Mouse (Mus musculus) heart, embryonic 10.5 days (tissue): Measurements from ENCODE around the gene Ddx6. TPM values are rescaled to one million over a fixed set of nuclear protein-coding genes. Genes with fewer than 3 reads are reported as not detected.

Experiments used
- DNase-seq: peaks from one replicate; pipeline ENCODE4 v3.0.0-alpha.2; 2017; ENCODE audit warnings: low spot score
- H3K27ac ChIP-seq: fragments of 300-500 bp; sonication (generic); 2 replicates; pipeline ENCODE4 v1.5.1; 2016; ENCODE audit warnings: mild to moderate bottlenecking
- H3K27me3 ChIP-seq: fragments of 300-500 bp; sonication (generic); 2 replicates; pipeline ENCODE4 v1.6.1; 2016; ENCODE audit warnings: mild to moderate bottlenecking; ENCODE audit not compliant: poor library complexity, insufficient read depth, severe bottlenecking
- H3K36me3 ChIP-seq: fragments of 300-500 bp; sonication (generic); 2 replicates; pipeline ENCODE4 v1.6.1; 2016; ENCODE audit warnings: mild to moderate bottlenecking, moderate library complexity
- H3K4me1 ChIP-seq: fragments of 300-500 bp; sonication (generic); 2 replicates; pipeline ENCODE4 v1.6.1; 2016; ENCODE audit warnings: mild to moderate bottlenecking
- H3K4me3 ChIP-seq: fragments of 300-500 bp; sonication (generic); 2 replicates; pipeline ENCODE4 v1.5.1; 2016; ENCODE audit warnings: mild to moderate bottlenecking, moderate library complexity
- H3K9me3 ChIP-seq: fragments of 300-500 bp; sonication (generic); 2 replicates; pipeline ENCODE4 v1.6.1; 2016; ENCODE audit warnings: mild to moderate bottlenecking, moderate library complexity
- WGBS: fragments of 180-500 bp; shearing (Covaris S2); methylation state at CpG from one replicate; pipeline ENCODE4 v1.1.7; 2016; 5-methylcytosine and 5-hydroxymethylcytosine counted together
- polyA plus RNA-seq: library from polyadenylated mRNA; unstranded; fragments of >200 nt; fragmentation: Nextera tagmentation; extraction: Ambion mirVana; gene quantifications from 2 replicates; pipeline ENCODE4 v1.2.1, GENCODE M21; 2016

Gene Ddx6
- polyA plus RNA-seq, 1 experiment from 2014 or later, result 12.7 TPM

DNA sequence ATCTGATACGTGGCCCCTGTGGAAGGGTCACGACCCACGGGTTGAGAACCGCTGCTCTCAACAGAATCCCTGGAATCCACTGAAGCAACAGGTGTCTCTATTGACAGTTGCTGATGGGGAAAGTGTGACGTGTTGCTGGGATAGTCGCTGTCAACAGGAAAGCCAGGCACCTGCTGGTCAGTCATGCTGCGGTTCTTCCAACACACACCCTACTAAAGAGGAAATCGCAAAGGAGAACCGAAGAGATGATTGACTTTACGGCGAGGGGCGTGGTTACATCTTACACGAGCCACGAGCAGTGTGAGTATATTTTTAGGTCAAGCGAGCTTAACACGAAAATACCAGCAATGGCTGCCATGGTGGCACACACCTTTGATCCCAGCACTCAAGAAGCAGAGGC, 22.3 kb upstream of the Ddx6 start:
- H3K4me3 ChIP-seq, result no peak overlapping the region
- H3K9me3 ChIP-seq, result no peaks in the 10 kb centered on the region
- DNase-seq, result no peak
- H3K36me3 ChIP-seq, result no peaks in the 10 kb centered on the region
- H3K4me1 ChIP-seq, result peaks cover 16% of the 10 kb centered on the region
- no peaks in the 10 kb centered on the region for H3K27me3 ChIP-seq
- WGBS, result 82% methylated on average over 16 of the region's 16 CpGs
- no peak overlapping the region for H3K27ac ChIP-seq

DNA sequence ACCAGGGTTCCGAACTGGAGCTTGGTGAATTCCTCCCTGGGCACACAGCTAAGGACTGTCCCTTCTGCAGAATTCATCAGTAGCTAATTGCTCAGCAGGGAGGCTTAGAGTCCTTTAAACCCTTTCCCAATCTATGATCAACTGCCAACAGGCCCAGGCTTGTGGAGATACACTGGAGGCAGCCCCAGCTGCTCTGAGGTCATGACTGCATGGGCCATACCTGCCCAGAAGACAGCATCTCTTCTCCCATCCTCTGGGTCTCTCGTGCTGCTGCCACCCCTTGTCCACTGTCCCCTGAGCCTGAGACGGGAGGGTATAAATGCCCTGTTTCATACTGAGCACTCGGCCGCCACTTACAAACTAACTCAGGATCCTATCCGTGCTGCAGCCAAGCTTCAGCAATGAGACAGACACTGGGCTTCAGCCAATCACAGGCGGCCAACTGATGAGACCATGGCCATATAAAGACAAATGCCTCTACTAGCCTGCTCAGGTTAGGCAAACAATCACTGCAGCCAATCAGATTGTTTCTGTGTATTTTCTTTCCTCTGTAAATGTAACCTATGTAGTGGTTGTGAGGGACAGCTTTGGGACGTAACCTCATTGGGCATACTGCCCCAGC, 17.9 kb upstream of the Ddx6 start:
- H3K9me3 ChIP-seq, result no peaks in the 10 kb centered on the region
- H3K27ac ChIP-seq, result no peak overlapping the region
- H3K36me3 ChIP-seq, result no peaks in the 10 kb centered on the region
- H3K4me1 ChIP-seq, result 0 out of 2 replicates have a peak, but pooled peaks cover 4% of the 10 kb centered on the region
- no peaks in the 10 kb centered on the region for H3K27me3 ChIP-seq
- H3K4me3 ChIP-seq, result no peak overlapping the region
- 69% methylated on average over 8 of the region's 8 CpGs for WGBS
- no peak for DNase-seq

DNA sequence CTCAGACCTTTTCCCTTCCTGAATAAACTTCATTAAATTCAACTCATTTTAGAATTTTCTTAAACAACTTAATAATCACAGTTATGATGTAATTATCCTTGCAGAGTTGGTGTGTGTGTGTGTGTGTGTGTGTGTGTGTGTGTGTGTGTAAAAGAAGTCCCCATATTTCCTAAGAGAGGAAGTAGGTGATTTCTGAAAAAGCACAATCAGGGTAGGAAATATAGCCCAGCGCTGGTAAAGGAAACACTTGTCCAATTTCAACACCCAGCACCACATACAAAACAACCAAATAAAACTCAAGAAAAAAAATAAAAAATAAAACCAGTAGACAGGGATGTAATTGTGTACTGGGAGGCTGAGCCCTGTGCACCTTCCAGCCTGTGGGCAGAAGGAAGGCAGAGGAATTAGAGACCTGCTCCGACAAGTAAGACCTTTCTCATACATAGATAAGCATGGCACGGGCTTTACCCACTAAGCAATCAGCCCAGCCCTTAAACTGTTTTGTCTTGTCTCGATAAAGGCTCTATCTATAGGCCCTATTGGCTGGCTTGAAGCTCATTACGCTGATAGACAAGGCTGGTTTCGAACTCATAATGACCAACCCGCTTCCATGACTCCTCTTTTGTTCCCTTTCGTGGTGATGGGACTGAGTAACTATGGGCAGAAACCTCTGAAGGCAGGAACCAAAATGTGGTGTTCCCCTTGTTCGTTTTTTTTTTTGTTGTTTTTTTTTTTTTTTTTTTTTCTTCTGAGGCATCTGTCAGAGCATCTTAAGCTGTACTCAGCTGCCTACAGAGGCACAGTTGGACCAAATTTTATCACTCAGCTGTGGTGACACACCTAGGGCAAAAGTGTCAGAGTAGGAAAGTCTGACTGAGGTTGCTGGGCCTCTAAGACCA, 17.2 kb upstream of the Ddx6 start:
- WGBS, result 79% methylated on average over 9 of the region's 9 CpGs
- Histone ChIP-seq H3K27ac (no peak overlapping the region), H3K4me3 (no peak overlapping the region), H3K9me3 (no peaks in the 10 kb centered on the region), H3K27me3 (no peaks in the 10 kb centered on the region), H3K36me3 (no peaks in the 10 kb centered on the region), H3K4me1 (0 out of 2 replicates have a peak, but pooled peaks cover 4% of the 10 kb centered on the region)
- no peak for DNase-seq

DNA sequence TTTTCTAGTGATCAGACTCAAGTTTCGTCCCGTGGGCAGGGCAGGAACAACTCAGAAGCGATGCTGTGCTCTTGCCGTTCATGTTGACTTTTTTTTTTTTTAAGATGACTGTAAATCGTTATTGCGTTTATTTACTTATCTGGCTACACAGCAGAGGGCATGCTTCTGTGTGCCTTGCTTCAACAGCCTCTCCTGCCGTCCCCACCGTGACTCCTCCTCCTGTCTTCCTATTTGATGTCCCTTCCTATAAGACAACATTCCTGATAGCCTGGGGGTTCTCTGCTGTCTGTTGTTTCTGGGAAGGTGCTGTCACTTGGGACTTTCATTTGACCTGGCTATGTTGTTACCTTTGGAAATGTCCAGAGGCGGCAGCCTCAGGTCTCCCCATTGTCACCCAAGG, 16.1 kb upstream of the Ddx6 start:
- 0 out of 2 replicates have a peak, but pooled peaks cover 4% of the 10 kb centered on the region for H3K4me1 ChIP-seq
- 48% methylated on average over 9 of the region's 9 CpGs for WGBS
- no peaks in the 10 kb centered on the region for H3K9me3 ChIP-seq
- H3K36me3 ChIP-seq, result no peaks in the 10 kb centered on the region
- H3K27ac ChIP-seq, result no peak overlapping the region
- H3K27me3 ChIP-seq, result no peaks in the 10 kb centered on the region
- no peak overlapping the region for H3K4me3 ChIP-seq
- no peak for DNase-seq

DNA sequence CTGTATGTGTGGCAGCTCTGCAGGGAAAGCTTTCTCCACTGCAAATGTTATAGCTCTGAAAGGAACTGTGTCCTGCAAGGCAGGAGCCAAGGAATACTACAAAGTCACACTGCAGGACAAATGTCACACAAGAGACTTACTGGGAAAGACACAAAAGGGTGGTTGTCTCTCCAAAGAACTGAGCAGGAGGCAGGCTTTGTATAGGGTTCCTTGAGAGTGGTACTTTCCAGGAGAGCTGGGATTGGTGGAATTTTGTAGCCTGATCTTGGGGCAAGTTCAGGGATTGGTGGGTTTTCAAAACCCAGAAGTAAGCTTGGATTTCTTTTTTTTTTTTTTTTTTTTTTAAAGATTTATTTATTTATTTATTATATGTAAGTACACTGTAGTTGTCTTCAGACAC, 15.6 kb upstream of the Ddx6 start:
- H3K4me1 ChIP-seq, result 0 out of 2 replicates have a peak, but pooled peaks cover 4% of the 10 kb centered on the region
- no peak for DNase-seq
- no peaks in the 10 kb centered on the region for H3K9me3 ChIP-seq
- H3K4me3 ChIP-seq, result no peak overlapping the region
- no peaks in the 10 kb centered on the region for H3K36me3 ChIP-seq
- H3K27ac ChIP-seq, result no peak overlapping the region
- H3K27me3 ChIP-seq, result no peaks in the 10 kb centered on the region

DNA sequence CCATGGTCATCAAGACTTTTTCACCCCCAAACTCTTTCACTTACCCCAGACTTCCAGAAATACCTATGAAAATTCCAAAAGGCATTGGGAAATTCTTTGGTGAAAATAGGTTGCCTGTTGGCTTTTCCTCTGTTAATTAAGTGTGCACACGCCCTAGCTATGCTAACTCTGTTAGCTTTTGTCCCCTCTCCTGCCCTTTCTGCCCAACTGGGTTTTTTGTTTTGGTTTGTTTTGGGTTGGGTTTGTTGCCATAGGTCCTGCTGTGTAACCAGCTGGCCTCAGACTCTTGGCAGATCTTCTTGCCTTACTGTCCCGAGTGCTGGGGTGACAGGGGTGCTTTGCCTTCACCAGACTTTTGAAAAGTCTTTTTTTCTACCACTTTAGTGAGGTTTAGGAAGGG, 13.7 kb upstream of the Ddx6 start:
- H3K36me3 ChIP-seq, result no peaks in the 10 kb centered on the region
- H3K9me3 ChIP-seq, result no peaks in the 10 kb centered on the region
- WGBS, result 28% methylated on average over 2 of the region's 2 CpGs
- DNase-seq, result no peak
- no peak overlapping the region for H3K27ac ChIP-seq
- no peaks in the 10 kb centered on the region for H3K27me3 ChIP-seq
- H3K4me1 ChIP-seq, result 0 out of 2 replicates have a peak, but pooled peaks cover 4% of the 10 kb centered on the region
- no peak overlapping the region for H3K4me3 ChIP-seq

DNA sequence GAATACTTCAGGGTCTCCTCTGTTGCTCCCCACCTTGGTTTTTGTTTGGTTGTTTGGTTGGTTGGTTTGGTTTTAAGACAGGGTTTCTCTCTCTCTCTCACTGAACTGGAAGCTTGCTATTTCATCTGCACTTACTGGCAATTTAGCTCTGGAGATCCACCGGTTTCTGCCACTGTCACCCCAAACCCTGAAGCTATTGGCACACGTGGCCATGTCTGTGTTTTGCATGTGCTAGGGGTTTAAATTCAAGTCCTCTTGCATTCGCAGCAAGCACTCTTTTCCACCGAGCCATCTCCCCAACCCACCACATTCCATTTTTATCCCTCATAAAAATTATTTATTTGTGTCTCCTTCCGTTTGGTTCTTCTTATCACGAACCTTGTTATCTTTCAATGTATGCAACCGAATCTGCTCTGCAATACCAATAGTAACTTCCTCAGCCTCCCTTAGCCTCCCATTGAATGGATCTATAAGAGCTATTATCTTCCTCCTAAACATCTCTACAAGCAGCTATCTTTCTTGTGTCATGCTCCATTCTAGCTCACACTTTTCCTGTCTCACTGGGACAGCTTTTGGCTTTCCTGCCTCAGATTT, 13.0 kb upstream of the Ddx6 start:
- WGBS, result 67% methylated on average over 7 of the region's 7 CpGs
- no peak for DNase-seq
- H3K27ac ChIP-seq, result no peak overlapping the region
- no peaks in the 10 kb centered on the region for H3K36me3 ChIP-seq
- H3K4me3 ChIP-seq, result no peak overlapping the region
- 0 out of 2 replicates have a peak, but pooled peaks cover under 1% of the 10 kb centered on the region for H3K4me1 ChIP-seq
- no peaks in the 10 kb centered on the region for H3K9me3 ChIP-seq
- H3K27me3 ChIP-seq, result no peaks in the 10 kb centered on the region

DNA sequence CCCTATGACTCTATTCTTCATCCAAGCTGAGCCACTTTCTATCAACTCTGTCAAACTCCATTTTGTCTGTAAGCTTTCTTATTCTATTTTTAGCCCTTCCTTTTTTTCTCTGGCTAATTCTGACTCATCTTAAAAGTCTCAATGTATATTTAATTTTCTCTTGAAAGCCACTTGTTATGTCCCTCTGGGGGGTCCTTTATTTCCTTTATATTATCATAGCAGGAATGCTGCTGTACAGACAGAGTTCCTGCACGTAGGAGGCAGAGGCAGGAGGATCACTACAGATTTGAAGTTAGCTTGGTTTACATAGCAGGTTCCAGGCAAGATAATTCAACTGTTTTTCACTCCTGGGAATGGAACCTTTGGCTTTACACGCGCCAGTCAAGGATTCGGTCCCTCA, 11.5 kb upstream of the Ddx6 start:
- no peaks in the 10 kb centered on the region for H3K27me3 ChIP-seq
- no peak for DNase-seq
- 0 out of 2 replicates have a peak, but pooled peaks cover 5% of the 10 kb centered on the region for H3K4me1 ChIP-seq
- no peak overlapping the region for H3K4me3 ChIP-seq
- H3K27ac ChIP-seq, result no peak overlapping the region
- no peaks in the 10 kb centered on the region for H3K9me3 ChIP-seq
- no peaks in the 10 kb centered on the region for H3K36me3 ChIP-seq
- WGBS, result 89% methylated on average over 4 of the region's 4 CpGs

DNA sequence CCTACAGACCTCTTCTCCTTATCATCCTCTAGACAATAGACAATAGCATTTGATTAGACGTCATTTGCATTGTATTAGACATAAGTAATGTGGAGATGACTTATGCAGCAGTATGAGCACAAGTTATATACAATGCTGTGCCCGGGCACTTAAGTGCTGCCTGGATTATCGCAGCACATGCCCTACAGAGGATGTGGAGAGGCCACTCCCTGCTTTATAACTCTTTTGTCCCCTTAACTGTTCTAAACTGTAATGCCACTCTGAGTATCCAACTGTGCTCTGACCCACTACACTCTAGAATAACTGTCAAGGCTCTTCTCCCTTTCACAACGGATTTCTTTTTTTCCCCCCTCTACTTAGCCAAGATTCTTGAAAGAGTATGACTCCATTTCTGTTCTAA, 10.8 kb upstream of the Ddx6 start:
- Histone ChIP-seq H3K4me1 (peaks cover 7% of the 10 kb centered on the region), H3K9me3 (no peaks in the 10 kb centered on the region), H3K27me3 (no peaks in the 10 kb centered on the region), H3K36me3 (no peaks in the 10 kb centered on the region), H3K4me3 (no peak overlapping the region), H3K27ac (no peak overlapping the region)
- no peak for DNase-seq
- 85% methylated on average over 4 of the region's 4 CpGs for WGBS

DNA sequence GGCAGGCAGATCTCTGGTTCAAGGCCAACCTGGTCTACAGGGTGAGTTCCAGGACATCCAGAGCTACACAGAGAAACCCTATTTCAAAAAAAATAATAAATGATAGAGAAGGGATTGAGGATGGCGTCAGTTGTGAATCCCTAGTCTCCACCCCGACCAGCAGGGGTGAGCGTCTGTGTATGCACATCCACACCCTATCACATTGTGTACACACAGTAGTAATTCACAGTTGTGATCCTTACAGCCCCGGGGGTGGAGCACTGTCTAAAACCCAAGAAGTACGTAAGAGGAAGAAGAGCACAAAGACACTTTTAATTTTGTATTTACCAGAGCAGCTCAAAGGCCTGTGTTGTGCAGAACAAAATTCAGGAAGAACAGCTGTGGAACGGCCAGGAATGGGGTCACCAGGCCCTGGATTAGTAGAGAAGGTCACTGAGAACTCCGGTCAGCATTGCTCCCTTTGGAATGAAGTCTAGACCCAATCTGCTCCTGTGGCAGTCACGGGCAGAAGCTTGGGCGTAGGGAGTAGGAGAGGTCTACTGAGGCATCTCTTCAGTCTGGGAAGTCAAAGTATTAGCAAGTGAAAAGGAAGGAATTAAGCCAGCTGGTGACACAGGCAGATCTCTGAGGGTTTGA, 9.7 kb upstream of the Ddx6 start:
- no peaks in the 10 kb centered on the region for H3K9me3 ChIP-seq
- no peak overlapping the region for H3K27ac ChIP-seq
- no peak overlapping the region for H3K4me3 ChIP-seq
- H3K36me3 ChIP-seq, result no peaks in the 10 kb centered on the region
- 80% methylated on average over 9 of the region's 9 CpGs for WGBS
- no peaks in the 10 kb centered on the region for H3K27me3 ChIP-seq
- peaks cover 17% of the 10 kb centered on the region for H3K4me1 ChIP-seq
- no peak for DNase-seq

DNA sequence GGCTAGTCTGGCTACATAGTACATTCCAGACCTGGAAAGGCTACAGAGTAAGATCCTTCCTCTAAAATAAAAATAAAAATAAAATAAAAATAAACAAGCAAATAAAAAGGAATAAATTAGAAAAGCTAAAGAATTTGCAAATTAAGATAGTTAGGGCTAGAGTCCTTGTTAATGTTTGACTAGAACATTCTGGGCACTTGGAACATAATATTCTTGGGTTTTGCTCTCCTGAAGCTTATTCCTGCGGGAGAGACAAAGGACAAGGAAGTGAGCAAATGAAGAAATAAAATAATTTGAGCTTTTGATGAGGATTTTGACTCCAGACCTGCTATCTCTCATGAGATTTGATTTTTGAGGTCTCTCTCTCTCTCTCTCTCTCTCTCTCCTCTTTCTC, 9.2 kb upstream of the Ddx6 start:
- Histone ChIP-seq H3K4me3 (no peak overlapping the region), H3K36me3 (no peaks in the 10 kb centered on the region), H3K4me1 (peaks cover 18% of the 10 kb centered on the region), H3K27ac (no peak overlapping the region), H3K9me3 (no peaks in the 10 kb centered on the region), H3K27me3 (no peaks in the 10 kb centered on the region)
- DNase-seq, result no peak
- 89% methylated on average over 1 of the region's 1 CpGs for WGBS

DNA sequence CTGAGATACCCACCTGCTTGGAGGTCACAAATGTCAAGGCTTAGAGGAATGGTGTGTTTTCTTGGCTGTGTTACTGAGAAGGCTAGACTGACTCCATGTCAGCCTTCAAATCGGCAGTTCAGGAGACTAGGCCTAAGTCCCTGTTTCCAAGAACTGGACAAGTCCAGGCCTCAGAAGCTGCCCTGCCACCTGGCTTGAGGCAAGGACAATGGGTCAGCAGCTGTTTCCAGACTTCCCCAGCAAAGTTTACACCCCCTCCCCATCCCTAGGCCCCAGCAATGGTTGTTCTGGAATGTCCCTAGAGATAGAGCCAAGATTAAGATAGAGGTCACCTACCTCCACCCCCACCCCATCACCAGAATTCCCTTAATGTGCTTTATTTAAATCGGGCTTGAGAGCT, 7.0 kb upstream of the Ddx6 start:
- Histone ChIP-seq H3K9me3 (no peaks in the 10 kb centered on the region), H3K27ac (no peak overlapping the region), H3K4me3 (no peak overlapping the region), H3K36me3 (no peaks in the 10 kb centered on the region), H3K27me3 (no peaks in the 10 kb centered on the region), H3K4me1 (peaks cover 19% of the 10 kb centered on the region)
- 87% methylated on average over 2 of the region's 2 CpGs for WGBS
- DNase-seq, result no peak
